Mouse (Mus musculus) liver, embryonic 14.5 days (tissue): Measurements from ENCODE around the gene Taar8c.

Experiments used
- CTCF ChIP-seq: IDR thresholded peaks from 2 replicates; pipeline ENCODE4 v1.5.1; 2016; ENCODE audit warnings: antibody characterized with exemption, low read depth, control low read depth
- EP300 ChIP-seq: IDR thresholded peaks from 2 replicates; pipeline ENCODE4 v1.6.1; 2016; ENCODE audit warnings: antibody characterized with exemption, low read depth

DNA sequence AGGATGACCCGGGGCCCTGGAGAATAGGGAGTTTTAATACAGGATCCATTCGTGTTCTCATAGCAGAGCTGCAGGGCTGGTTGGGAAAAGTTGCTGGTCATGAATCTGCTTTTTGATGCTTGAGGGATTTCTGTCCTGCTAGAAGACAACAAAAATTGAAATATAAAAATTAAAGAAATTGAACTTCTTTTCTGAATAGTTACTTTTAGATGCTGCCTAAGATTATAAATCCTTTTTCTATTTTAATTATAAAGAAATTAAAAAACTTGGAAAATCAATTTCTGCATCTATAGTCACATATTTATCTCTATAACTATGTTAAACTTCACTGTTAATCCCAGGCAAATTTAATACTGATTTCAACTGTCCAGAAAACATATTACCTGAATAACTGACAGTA is 9.5 kb downstream of the Taar8c start, which contains the start of gene Taar8b:
- TF ChIP-seq EP300 (no peak), CTCF (no peak)
